In the genomic region with DNA sequence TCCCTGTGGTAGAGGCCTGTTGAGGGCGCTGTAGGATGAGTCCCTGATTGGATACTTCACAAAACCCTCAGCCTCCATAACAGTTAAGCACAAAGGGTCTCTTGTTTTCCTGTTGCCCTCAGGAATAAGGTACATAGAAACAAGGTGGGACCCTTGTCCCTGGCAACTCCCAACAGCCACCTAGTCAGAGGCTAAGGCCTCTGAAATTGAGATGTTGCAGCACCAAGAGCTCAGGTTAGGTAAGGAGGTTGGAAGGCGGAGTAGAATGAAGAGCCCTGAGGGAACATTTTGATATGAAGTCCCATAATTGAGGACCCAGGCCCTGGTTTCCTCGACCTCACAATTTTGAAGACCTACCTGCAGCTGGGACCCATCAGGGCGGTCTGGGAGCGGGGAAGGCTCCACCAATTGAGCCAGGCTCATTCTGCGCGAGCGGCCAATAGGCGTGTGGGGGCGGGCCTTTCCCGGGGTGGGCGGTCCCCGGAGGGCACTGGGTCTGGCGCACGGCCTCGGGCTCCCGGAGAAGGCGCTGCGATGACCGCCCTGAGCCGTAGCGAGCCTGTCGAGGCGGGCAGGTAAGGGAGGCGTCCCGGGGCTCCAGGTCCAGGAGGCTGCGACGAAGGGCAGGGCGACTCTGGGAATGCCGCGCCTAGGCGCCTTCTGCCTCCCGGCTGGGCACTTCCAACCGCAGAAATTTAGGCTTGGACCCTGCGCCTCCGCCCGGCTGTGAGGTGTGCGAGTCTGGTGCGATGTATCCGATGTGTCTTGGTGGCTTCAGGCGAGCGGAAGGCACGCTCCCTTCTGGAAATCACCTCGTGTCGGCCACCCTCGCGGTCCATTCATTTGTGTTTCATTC, we compare ENCODE assay signal across 8 mouse cellular contexts. TPM values are rescaled to one million over a fixed set of nuclear protein-coding genes. Genes with fewer than 3 reads are reported as not detected.
DNase-seq lines count a peak whose midpoint lies in the region; ATAC-seq lines count a peak whose summit lies in the region.

A gene (plus strand): TSS at position 467 of the 856 bp plus-strand sequence.

- H3K36me3 ChIP-seq in hindbrain, embryonic 15.5 days: peaks cover 39% of the 10 kb centered on the region
- peaks cover 49% of the 10 kb centered on the region for H3K36me3 ChIP-seq in megakaryocyte, embryonic 14.5 days (replicated peaks; ENCODE audit: low read length)

- H3K9ac ChIP-seq in hindbrain, embryonic 15.5 days: peak within 1 kb of the TSS; percentile 60

- peak within 1 kb of the TSS; percentile 15; the same call in 1 of the 2 replicates for H3K27ac ChIP-seq in hindbrain, embryonic 15.5 days (replicated peaks)

- WGBS in hindbrain, embryonic 15.5 days: 2% methylated on average over 46 of the region's 47 CpGs

- H3K4me1 ChIP-seq in hindbrain, embryonic 15.5 days (replicated peaks): peaks cover 13% of the 10 kb centered on the region
- peaks cover 50% of the 10 kb centered on the region for H3K4me1 ChIP-seq in megakaryocyte, embryonic 14.5 days

- intact Hi-C loops in left cerebral cortex, postnatal 14 days (cut with DNase I): no loop called here

- no peaks in the 10 kb centered on the region for H3K9me3 ChIP-seq in hindbrain, embryonic 15.5 days
- no peaks in the 10 kb centered on the region for H3K9me3 ChIP-seq in megakaryocyte, embryonic 14.5 days

- peak; percentile 95 for ATAC-seq in hindbrain, embryonic 15.5 days (ENCODE audit: low FRiP score, low read depth)

- peak within 1 kb of the TSS; percentile 80 for H3K4me2 ChIP-seq in hindbrain, embryonic 15.5 days

- H3K4me3 ChIP-seq in hindbrain, embryonic 15.5 days: peak within 1 kb of the TSS; percentile 57
- peak within 1 kb of the TSS; percentile 86 for H3K4me3 ChIP-seq in megakaryocyte, embryonic 14.5 days (replicated peaks)

- no peaks in the 10 kb centered on the region for H3K27me3 ChIP-seq in hindbrain, embryonic 15.5 days
- peaks cover 31% of the 10 kb centered on the region for H3K27me3 ChIP-seq in megakaryocyte, embryonic 14.5 days (replicated peaks)

- peak; percentile 92 for DNase-seq in ZHBTc4 (ENCODE audit: low read depth, low spot score)
- peak; percentile 93 to 94 for DNase-seq in cerebellum, postnatal 10 days
- DNase-seq in frontal cortex, postnatal 36 days (ENCODE audit: low spot score in 2 of 2): peak; percentile 69 to 73
- DNase-seq in left cerebral cortex, postnatal 14 days (ENCODE audit: low spot score in 2 of 2): peak; percentile 78 to 80
- DNase-seq in right cerebral cortex, postnatal 10 days (ENCODE audit: low spot score in 2 of 2): peak; percentile 86 to 88
- peak; percentile 91 for DNase-seq in yolk sac, embryonic 10.5 days (ENCODE audit: low spot score)

RNA-seq across cellular contexts. Expression of the gene that starts here (rescaled TPM):
- 3.9 and 5.2 TPM in 2 replicates for polyA plus RNA-seq in hindbrain, embryonic 15.5 days (2015; fragmentation: Nextera tagmentation; extraction: Ambion mirVana)
- 10 to 100 TPM in 1 of 2 experiments, 1 to 10 TPM in 1; 9.6 to 11.0 TPM for total RNA-seq in left cerebral cortex, postnatal 14 days (2021)
- not detected in 2 replicates for polyA plus RNA-seq in megakaryocyte, embryonic 14.5 days (2012; ENCODE audit: insufficient read depth, low replicate concordance)

Comparison
In these comparisons a context has a peak if more than half of its experiments do, and no peak if none do; other contexts are left out.
1. Peak in every context shown above with its lines: DNase-seq, ATAC-seq, H3K4me3 ChIP-seq and H3K27ac ChIP-seq.